Mouse (Mus musculus) liver, adult (tissue): ENCODE measurements at regions not wholly inside any gene's neighbourhood (a gene's known extent, or its start where the extent isn't known, plus 50 kb on each side); places are given as distances from the start of the nearest gene placed in this dataset.

Experiments
- GATA4 ChIP-seq: IDR thresholded peaks from 2 replicates; pipeline ENCODE4 v1.6.1; 2014; ENCODE audit warnings: mild to moderate bottlenecking, low read length; ENCODE audit not compliant: insufficient replicate concordance

DNA sequence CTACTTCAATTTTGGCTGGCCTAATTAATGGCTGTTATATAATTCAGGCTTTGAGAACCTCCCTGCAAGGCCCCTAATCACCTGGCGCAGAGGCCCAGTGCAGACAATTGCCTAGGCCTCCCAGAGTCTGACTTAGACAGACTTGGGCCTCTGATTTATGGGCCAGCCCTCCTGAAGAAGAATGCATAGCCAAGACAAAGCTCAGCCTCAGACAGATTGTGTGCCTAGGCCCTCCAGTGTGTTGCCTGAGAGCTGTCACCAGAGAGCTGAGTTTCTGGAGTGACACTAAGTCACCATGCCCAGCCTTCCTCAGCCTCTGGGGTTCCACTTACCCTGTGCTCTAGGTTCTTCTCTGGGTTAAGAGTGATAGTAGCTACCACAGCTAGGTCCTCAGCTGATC lies 222.7 kb downstream of the Ptprc start:
- no peak for TF ChIP-seq GATA4

- no peak for TF ChIP-seq GATA4
Observed at GRCm38 (mm10) chr1:137947900-137948299, 227.6 kb downstream of the Ptprc start.

DNA sequence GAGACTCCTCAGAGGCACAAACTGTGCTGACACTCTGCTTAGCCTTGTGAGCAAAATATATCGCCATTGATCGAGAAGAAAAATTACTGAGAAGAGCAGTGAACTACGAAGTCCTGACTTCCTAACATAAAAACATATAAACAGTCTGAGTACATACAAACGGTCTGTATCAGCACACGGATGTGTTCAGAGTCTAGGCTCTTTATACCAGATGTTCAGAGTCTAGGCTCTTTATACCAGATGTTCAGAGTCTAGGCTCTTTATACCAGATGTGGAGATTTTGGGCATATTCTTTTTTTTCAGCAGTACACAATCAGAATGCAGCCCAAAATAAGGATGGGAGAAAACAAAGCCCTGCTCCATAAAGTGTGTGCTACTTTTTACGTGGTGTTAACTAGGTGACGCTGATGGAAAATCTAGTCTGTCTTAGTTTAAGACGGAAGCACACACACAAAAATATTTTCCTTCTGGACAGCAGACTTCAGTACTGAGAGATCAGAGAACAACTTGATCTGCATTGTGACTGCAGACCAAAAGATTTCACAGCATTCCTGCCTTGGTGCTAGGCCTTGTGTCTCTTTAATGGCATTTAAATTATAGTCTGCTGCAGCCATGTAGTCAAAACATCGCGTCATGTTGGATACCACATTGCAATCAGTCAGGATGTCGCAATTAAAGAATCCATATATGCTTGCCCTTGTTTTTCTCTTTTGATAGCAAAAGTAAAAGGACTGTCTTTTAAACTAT lies 233.6 kb downstream of the Ptprc start:
- no peak for TF ChIP-seq GATA4

- no peak for TF ChIP-seq GATA4
Observed at GRCm38 (mm10) chr1:137935746-137936145, 239.8 kb downstream of the Ptprc start.

DNA sequence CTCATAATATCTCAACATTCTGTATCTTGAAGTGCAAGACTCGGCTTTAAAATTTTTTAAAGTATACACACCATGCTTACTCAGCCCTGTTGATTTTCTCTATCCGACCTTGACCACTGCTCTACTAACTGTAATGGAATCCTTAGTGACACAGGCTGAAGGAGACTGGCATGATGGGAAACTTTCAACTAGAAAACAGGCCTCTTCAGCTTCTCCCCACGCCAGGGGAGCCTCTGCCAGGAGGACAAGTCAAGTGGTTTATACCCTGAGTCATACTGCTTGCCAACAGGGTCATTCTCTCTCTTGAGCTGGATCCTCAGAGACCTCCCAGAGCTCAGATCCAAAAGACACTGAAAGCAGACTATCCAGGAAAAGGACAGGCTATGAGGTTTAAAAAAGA lies 245.7 kb downstream of the Ptprc start:
- no peak for TF ChIP-seq GATA4

- TF ChIP-seq GATA4 = no peak
Observed at GRCm38 (mm10) chr1:137928522-137928921, 247.0 kb downstream of the Ptprc start.

DNA sequence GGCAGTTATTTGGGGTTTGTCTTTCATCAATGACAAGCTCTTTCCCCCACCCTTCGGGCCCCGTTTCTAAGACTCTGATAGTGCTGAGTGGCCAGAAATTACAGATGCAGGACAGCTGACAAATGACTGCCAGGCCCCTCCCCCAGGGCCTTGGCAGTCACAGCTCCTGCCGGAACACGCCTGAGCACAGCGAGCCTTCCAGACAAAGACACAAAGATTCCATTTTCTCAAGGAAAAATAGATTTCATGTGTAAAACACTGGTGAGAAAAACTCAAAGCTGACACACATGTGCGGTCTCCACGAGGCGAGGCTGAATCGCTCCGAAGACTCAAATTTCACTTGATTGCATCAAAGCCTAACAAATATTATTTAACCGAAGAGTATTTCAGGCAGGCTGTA lies 247.6 kb downstream of the Ptprc start:
- no peak for TF ChIP-seq GATA4

- TF ChIP-seq GATA4 = no peak
Observed at GRCm38 (mm10) chr1:137926326-137926725, 249.2 kb downstream of the Ptprc start.

- no peak for TF ChIP-seq GATA4
Observed at GRCm38 (mm10) chr1:137924156-137924555, 251.4 kb downstream of the Ptprc start.

GRCm38 (mm10) chr1:137923705-137924104 lies 251.8 kb downstream of the Ptprc start:
- TF ChIP-seq GATA4 = no peak

DNA sequence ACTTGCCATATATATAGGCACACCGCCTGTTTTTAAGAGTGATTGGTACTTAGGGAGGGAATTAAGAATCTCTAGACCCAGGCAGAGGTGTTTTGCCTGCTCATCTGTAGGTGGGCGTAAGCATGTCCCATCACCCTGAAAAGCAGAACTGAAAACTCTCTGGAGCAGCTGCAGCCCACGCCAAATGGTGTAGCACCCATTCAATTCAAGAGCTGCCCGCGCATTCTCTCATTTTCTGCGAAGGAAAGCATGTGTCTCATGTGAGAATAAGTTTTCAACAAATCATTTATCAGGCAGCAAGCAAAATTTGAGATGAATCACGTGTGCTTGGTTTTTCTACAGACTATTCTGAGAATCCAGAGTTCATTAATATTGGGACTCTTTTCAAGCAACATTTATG lies 252.7 kb downstream of the Ptprc start:
- no peak for TF ChIP-seq GATA4

GRCm38 (mm10) chr1:137921592-137921991 lies 253.9 kb downstream of the Ptprc start:
- TF ChIP-seq GATA4 = no peak

DNA sequence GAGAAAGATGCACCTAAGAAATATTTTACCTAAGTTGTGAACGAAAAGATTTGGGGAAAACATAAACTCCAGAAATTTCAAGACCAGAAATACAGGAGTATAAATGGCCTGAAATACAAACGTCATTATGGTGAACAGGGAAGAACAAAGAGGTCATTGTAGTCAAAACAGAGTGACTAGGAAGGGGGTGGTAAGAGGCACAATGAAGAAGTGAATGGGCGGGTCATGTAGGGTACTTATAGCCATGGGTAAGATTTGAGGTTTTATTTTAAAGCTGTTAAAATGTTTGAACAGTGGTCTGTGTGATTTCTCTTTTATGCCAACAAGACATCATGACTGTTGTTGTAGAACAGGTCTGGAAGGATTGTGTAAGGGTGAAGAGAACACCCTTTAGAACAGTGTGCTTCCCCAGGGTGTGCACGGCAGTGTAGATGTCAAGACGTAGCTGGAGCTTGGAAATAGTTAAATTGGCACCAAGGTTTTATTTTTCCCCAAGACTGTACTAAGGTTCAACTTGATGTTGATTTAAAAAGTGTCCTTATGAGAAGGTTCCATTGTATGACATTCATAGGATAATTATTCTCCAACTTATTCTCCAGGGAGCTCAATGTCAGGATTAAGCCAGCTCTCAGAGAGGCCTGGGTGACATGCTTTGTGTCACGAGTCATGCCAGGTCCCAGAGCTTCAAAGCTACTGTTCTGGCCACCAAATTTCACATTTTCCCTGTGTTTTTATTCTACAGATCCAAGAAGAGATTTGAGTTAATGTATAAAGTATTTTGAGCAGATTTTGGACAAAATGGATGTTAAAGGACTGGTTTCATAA lies 255.6 kb downstream of the Ptprc start:
- TF ChIP-seq GATA4 = no peak

GRCm38 (mm10) chr1:137917449-137917848 lies 258.1 kb downstream of the Ptprc start:
- no peak for TF ChIP-seq GATA4

DNA sequence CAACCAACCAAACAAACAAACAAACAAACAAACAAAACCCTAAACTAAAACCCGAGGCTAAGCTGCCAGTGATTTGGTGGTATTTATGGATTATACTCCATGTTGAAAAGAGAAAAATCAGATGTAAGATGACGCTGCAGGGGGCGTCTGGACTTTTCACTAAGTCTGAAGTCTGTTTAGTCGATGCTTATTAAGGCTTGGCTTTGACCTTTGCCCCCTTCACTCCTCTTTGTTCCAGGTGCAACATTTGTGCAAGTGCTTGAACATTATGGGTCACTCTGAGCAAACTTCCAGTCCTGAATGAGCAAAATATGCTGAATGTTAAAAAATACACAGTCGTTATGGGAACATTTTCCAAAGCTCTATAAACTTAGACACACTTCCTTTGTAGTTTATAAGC lies 268.6 kb downstream of the Ptprc start:
- TF ChIP-seq GATA4 = no peak

DNA sequence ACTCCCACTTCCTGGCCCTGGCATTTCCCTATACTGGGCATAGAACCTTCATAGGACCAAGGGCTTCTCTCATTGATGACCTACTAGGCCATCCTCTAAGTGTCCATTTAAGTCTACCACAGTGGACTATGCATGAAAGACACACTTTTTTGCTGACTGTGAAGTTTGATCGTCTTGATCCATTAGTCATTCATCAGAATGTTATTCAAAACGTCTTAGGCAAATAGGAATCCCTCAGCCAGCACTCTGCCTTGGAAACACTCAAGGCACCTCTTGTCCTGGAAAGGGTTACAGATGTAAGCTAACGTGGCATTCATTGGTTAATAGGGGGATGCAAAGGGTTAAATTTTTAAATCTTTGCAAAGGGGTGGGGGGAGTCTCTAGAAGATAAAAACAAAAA lies 269.0 kb downstream of the Ptprc start:
- TF ChIP-seq GATA4 = no peak

DNA sequence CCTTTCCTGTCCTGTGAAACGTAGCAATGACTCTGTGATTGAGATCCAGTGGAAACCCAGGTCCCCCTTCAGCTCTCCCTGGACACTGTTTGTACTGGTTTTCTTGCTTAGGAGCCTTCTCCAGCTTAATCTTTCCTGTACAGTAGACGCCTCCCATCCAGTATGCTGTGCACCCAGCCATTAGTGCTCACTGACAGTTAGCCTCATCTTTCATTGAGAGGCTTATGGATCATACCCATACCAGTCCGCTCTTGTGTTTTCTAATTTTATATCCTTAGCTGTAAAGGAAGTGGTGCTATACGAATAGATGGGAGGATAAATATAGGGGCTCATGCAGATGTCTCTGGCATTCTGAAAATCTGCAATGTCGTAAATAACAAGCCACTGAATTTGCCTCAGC lies 269.9 kb downstream of the Ptprc start:
- no peak for TF ChIP-seq GATA4

- TF ChIP-seq GATA4 = no peak
Observed at GRCm38 (mm10) chr1:137903351-137903750, 272.2 kb downstream of the Ptprc start.
